Mouse (Mus musculus) gastrocnemius, adult 2 months (tissue): ENCODE measurements at regions not wholly inside any gene's neighbourhood (a gene's known extent, or its start where the extent isn't known, plus 50 kb on each side); places are given as distances from the start of the nearest gene placed in this dataset.
A peak's percentile ranks its signal among the peaks of the same experiment; 100 is the strongest.

Experiments
- DNase-seq: peaks from one replicate; pipeline ENCODE4 v3.0.0; 2022
- H3K27ac ChIP-seq: fragments of 200-600 bp; 2 replicates; pipeline ENCODE4 v1.8.1; 2022; ENCODE audit warnings: mild to moderate bottlenecking
- H3K4me3 ChIP-seq: fragments of 200-600 bp; 2 replicates; pipeline ENCODE4 v1.8.1; 2022; ENCODE audit warnings: mild to moderate bottlenecking, moderate library complexity
- CTCF ChIP-seq: fragments of 200-600 bp; IDR thresholded peaks from 2 replicates; pipeline ENCODE4 v1.8.1; 2022; ENCODE audit warnings: antibody characterized with exemption, mild to moderate bottlenecking, moderate library complexity
- intact Hi-C: fragments of 180-260 bp; cut with DNase I; formaldehyde crosslinking; loops from one replicate; pipeline ENCODE4 v1.15.1; 2025

DNA sequence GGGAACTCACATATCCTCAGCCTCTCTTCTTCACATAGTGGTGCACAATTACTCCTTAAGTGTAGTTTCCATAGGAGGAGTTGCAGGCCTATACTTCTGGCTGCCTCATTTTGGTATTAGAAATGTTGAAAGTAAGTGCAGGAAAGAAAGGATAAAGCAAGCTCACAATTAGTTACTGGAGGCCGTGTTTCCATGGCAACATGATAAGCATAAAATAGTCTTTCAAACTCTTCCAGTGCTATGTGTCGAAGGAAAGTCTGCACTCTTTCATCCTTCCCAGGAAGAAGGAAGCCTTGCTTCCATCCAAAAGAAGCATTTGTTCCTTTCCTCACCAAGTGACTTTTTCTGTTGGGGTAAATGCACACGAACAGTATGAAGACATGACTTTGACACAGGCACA lies 617.2 kb downstream of the Rps29 start:
- no peak for TF ChIP-seq CTCF
- Histone ChIP-seq H3K27ac (no peak overlapping the region), H3K4me3 (no peak overlapping the region)
- DNase-seq = no peak
- intact Hi-C loops = no loop called here

GRCm38 (mm10) chr12:68500794-68501193 lies 658.2 kb downstream of the Rps29 start:
- intact Hi-C loops = no loop called here
- no peak overlapping the region for H3K4me3 ChIP-seq
- no peak overlapping the region for H3K27ac ChIP-seq
- peak; percentile 6; the same call in 1 of the 2 replicates for TF ChIP-seq CTCF
- no peak for DNase-seq

- Histone ChIP-seq H3K27ac (no peak overlapping the region), H3K4me3 (no peak overlapping the region)
- no peak for DNase-seq
- intact Hi-C loops = no loop called here
- TF ChIP-seq CTCF = no peak
These were observed 696.0 kb downstream of the Rps29 start for GRCm38 (mm10) chr12:68463032-68463431.

DNA sequence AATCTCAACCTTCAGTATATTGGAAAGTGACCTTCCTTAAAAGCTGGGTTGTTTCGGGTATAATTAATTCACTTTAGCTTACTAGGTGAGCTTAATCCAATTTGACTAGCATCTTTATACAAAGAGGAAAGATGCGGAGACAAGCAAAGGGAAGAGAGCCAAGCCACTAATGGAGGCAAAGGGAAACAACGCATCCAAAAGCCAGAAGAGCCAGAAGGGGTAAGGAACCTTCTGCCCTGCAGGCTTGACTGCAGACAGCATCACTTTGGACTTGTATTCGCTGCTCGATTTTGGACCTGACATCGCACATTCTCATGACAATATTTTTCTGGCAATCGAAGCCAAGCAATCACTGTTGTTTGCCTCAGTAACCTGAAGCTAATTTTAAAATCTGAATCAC lies 700.8 kb downstream of the Rps29 start:
- TF ChIP-seq CTCF = no peak
- DNase-seq = no peak
- no peak overlapping the region for H3K27ac ChIP-seq
- H3K4me3 ChIP-seq = no peak overlapping the region
- intact Hi-C loops = no loop called here

- TF ChIP-seq CTCF = no peak
- no peak for DNase-seq
- intact Hi-C loops = no loop called here
- no peak overlapping the region for H3K4me3 ChIP-seq
- H3K27ac ChIP-seq = no peak overlapping the region
These were observed 732.4 kb downstream of the Rps29 start for GRCm38 (mm10) chr12:68426601-68427000.

DNA sequence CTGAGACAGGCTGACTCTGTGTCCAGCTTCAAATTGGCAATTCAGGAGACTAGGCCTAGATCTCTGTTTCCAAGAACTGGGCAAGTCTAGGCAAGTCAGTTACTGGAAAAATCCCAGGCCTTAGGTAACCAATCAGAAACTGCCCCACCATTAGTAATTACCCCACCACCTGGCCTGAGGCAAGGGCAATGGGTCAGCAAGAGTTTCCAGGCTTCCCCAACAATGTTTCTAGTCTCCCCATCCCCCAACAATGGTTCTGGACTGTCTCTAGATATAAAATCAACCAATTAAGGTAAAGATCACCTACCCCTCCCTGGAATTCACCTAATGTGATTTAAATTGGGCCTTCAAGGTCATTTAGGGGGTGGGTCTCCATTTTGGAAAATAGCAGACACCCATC lies 734.0 kb downstream of the Rps29 start:
- H3K27ac ChIP-seq = no peak overlapping the region
- intact Hi-C loops = no loop called here
- TF ChIP-seq CTCF = no peak
- no peak overlapping the region for H3K4me3 ChIP-seq
- DNase-seq = no peak
